8 mouse cellular contexts compared by ENCODE assay signal in the genomic region with DNA sequence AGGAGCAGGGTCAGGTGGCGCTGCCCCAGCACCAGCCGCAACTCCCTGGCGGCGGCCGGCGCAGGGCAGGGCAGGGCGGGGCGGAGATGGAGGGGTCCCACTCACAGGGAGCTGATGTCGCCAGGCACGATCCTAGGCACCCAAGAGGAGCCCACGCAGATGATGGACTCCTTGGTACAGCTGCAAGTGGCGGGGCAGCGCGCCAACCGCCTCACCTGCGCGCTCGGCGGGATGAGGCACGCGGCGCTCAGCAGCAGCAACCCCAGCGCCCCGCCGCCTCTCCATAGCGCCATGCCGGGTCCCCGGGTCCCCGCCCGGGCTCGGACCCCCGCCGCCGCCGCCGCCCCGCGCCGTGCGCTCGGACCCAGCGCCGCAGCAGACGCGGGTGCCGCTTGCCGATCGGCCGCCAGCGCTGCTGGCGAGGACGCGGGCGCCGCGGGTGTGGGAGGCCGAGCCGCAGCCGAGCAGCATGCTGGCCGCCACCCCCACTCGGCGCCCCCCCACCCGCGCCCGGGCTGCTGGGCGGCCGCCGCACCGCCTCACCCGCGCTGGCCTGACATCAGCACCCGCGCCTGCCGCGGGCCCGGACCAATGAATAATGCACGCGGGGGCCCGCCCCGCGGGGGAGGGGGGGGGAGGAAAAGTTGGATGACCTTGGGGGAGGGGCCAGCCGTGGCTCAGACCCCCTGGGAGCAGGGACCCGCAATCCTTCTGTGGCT. TPM values are rescaled to one million over a fixed set of nuclear protein-coding genes. Genes with fewer than 3 reads are reported as not detected.
DNase-seq lines count a peak whose midpoint lies in the region; ATAC-seq and TF ChIP-seq lines count a peak whose summit lies in the region.

A gene (minus strand): TSS at position 650 of the 719 bp plus-strand sequence.

- no peak for TF ChIP-seq POLR2A in small intestine, adult 2 months (IDR thresholded peaks at IDR 0.05; ENCODE audit: low read depth, low read length)

- no peak within 1 kb of the TSS for H3K27ac ChIP-seq in heart, embryonic 14.5 days (replicated peaks in 1 of 2; ENCODE audit: control insufficient read depth in 1 of 2, insufficient read depth in 1 of 2, low read depth in 2 of 2, low read length in 2 of 2)
- no peak within 1 kb of the TSS for H3K27ac ChIP-seq in small intestine, adult 2 months (ENCODE audit: insufficient read depth, low read depth, low read length)

- H3K4me2 ChIP-seq in heart, embryonic 14.5 days (ENCODE audit: low read length): peak within 1 kb of the TSS; percentile 97

- H3K9me3 ChIP-seq in heart, embryonic 14.5 days (ENCODE audit: control insufficient read depth, low read length): no peaks in the 10 kb centered on the region

- peaks cover 9% of the 10 kb centered on the region; the same call in 1 of the 2 replicates for H3K27me3 ChIP-seq in heart, embryonic 14.5 days (ENCODE audit: control insufficient read depth, insufficient read depth, low read length)
- peaks cover 17% of the 10 kb centered on the region for H3K27me3 ChIP-seq in small intestine, adult 2 months (ENCODE audit: control insufficient read depth, insufficient read depth, low read length)

- ATAC-seq in common myeloid progenitor, adult 5-6 weeks (replicated peaks; ENCODE audit: low read depth, poor library complexity, severe bottlenecking): peak; percentile 25; the same call in 1 of the 2 replicates
- ATAC-seq in heart, embryonic 14.5 days (ENCODE audit: insufficient number of reproducible peaks, insufficient read depth, low FRiP score, low read depth): 0 out of 2 replicates have a peak, but pooled peaks have one; percentile 32

- no peak for TF ChIP-seq CTCF in small intestine, adult 2 months (IDR thresholded peaks at IDR 0.05; ENCODE audit: extremely low read depth, insufficient read length, insufficient replicate concordance, low read depth, low read length)

- H3K9ac ChIP-seq in heart, embryonic 14.5 days (ENCODE audit: low read length): peak within 1 kb of the TSS; percentile 77

- WGBS in heart, embryonic 14.5 days: under 1% methylated on average over 80 of the region's 83 CpGs
- 3% methylated on average over 83 of the region's 83 CpGs for WGBS in small intestine, adult 2 months

- peak; percentile 5 for DNase-seq in ovary, adult 18-20 months (ENCODE audit: low spot score)
- no peak for DNase-seq in ovary, postnatal 10 days (ENCODE audit: low spot score)
- DNase-seq in layer of hippocampus, postnatal 14 days (ENCODE audit: low spot score in 2 of 2): peak; percentile 16 to 18
- peak; percentile 3 for DNase-seq in lung, postnatal 36 days
- no peak for DNase-seq in spleen, postnatal 10 days (ENCODE audit: low spot score in 2 of 2)

- peak within 1 kb of the TSS; percentile 66 to 72 for H3K4me3 ChIP-seq in heart, embryonic 14.5 days (ENCODE audit: control insufficient read depth in 1 of 2, insufficient read depth in 1 of 2, low read depth in 1 of 2, low read length in 2 of 2)
- H3K4me3 ChIP-seq in small intestine, adult 2 months (ENCODE audit: low read depth, low read length): peak within 1 kb of the TSS; percentile 62

- H3K4me1 ChIP-seq in heart, embryonic 14.5 days (ENCODE audit: control insufficient read depth in 2 of 2, insufficient read depth in 2 of 2, low read length in 2 of 2): peaks cover 2 to 13% of the 10 kb centered on the region in 2 experiments; a peak in 3 of 4 replicates
- H3K4me1 ChIP-seq in small intestine, adult 2 months (ENCODE audit: control insufficient read depth, insufficient read depth, insufficient read length, low read length): no peaks in the 10 kb centered on the region

- H3K36me3 ChIP-seq in heart, embryonic 14.5 days (ENCODE audit: control insufficient read depth, insufficient read depth, low read length): no peaks in the 10 kb centered on the region
- H3K36me3 ChIP-seq in small intestine, adult 2 months (ENCODE audit: control insufficient read depth, insufficient read depth, low read length): no peaks in the 10 kb centered on the region

RNA-seq across cellular contexts. Expression of the gene that starts here (rescaled TPM):
- total RNA-seq in common myeloid progenitor, adult 5-6 weeks (2017): not detected in 2 replicates
- 1.7 and 2.1 TPM in 2 replicates for polyA plus RNA-seq in heart, embryonic 14.5 days (2014; fragmentation: Nextera tagmentation; extraction: Ambion mirVana)
- 10 to 100 TPM; 30.8 to 32.0 TPM for total RNA-seq in layer of hippocampus, postnatal 14 days (2021)
- 0.47 and 0.86 TPM in 2 replicates for polyA plus RNA-seq in small intestine, adult 2 months (2012; rRNA removed)

Comparison
In these comparisons a context has a peak if more than half of its experiments do, and no peak if none do; other contexts are left out.
1. RNA of the gene that starts here (total RNA-seq): 30.8 to 32.0 TPM in layer of hippocampus, postnatal 14 days; not detected in common myeloid progenitor, adult 5-6 weeks; every median in the first group is over 10 times any median in the second.
2. DNase-seq: peak in ovary, adult 18-20 months (single experiment), layer of hippocampus, postnatal 14 days (2 of 2) and lung, postnatal 36 days (single experiment); none in ovary, postnatal 10 days (single experiment) and spleen, postnatal 10 days (0 of 2).
3. Peak in ATAC-seq in common myeloid progenitor, adult 5-6 weeks; RNA of the gene not detected or under 1 TPM.